16 mouse cellular contexts compared by ENCODE assay signal in genomic region chr2:28794623-28795022, GRCm38 (mm10). TPM values are rescaled to one million over a fixed set of nuclear protein-coding genes. Genes with fewer than 3 reads are reported as not detected.
DNase-seq lines count a peak whose midpoint lies in the region; ATAC-seq and TF ChIP-seq lines count a peak whose summit lies in the region.
"Had no signal": no experiment of that assay in that cellular context is flagged by ENCODE, and none has a peak within 500 bp of the region (broad histone marks: within the 10 kb centered on the region; RNA-seq: fewer than 3 reads in every experiment).

No protein-coding gene starts in this region.

- H3K36me3 ChIP-seq in liver, adult 2 months (ENCODE audit: control insufficient read depth, insufficient read depth, low read length) = no peaks in the 10 kb centered on the region
- H3K36me3 ChIP-seq: embryonic facial prominence, embryonic 13.5 days; heart, embryonic 13.5 days; kidney, embryonic 15.5 days; limb, embryonic 12.5 days; lung, embryonic 15.5 days had no signal

- peak; percentile 8; the same call in 1 of the 2 replicates for TF ChIP-seq CTCF in liver, adult 2 months (IDR thresholded peaks at IDR 0.05; ENCODE audit: low read depth, low read length)
- TF ChIP-seq CTCF in bone marrow macrophage, adult 2 months (IDR thresholded peaks at IDR 0.05; ENCODE audit: low read depth, low read length) = peak; percentile 57; the same call in 1 of the 2 replicates

- no peak overlapping the region for H3K4me3 ChIP-seq in liver, adult 2 months (ENCODE audit: insufficient read depth, low read depth, low read length)
- no peak overlapping the region for H3K4me3 ChIP-seq in bone marrow macrophage, adult 2 months (ENCODE audit: insufficient read depth, low read length)
- H3K4me3 ChIP-seq: embryonic facial prominence, embryonic 13.5 days; heart, embryonic 13.5 days; kidney, embryonic 15.5 days; limb, embryonic 12.5 days; lung, embryonic 15.5 days had no signal

- no peaks in the 10 kb centered on the region for H3K79me2 ChIP-seq in liver, adult 2 months (ENCODE audit: control insufficient read depth, insufficient read depth, low read length)

- no peak for DNase-seq in liver, adult 2 months (ENCODE audit: extremely low read depth, low read depth, low spot score)
- DNase-seq in liver = no peak
- peak; percentile 32 for DNase-seq in thymus, postnatal 4 days
- no peak for DNase-seq in thymus, postnatal 10 days (ENCODE audit: low spot score in 2 of 2)
- DNase-seq in urinary bladder, postnatal 25 days (ENCODE audit: low spot score) = no peak
- DNase-seq: adrenal gland, postnatal 25 days; cerebellum, adult 9-11 months; heart, postnatal 4 days had no signal

- H3K27ac ChIP-seq in liver, adult 2 months (replicated peaks; ENCODE audit: insufficient read depth, low read depth, low read length) = no peak overlapping the region
- H3K27ac ChIP-seq in bone marrow macrophage, adult 2 months (ENCODE audit: insufficient read depth, low read depth, low read length) = no peak overlapping the region
- H3K27ac ChIP-seq: embryonic facial prominence, embryonic 13.5 days; heart, embryonic 13.5 days; kidney, embryonic 15.5 days; limb, embryonic 12.5 days; lung, embryonic 15.5 days had no signal

- no peaks in the 10 kb centered on the region; the same call in 1 of the 2 replicates for H3K4me1 ChIP-seq in liver, adult 2 months (ENCODE audit: control insufficient read depth, insufficient read depth, low read length)
- peaks cover 18% of the 10 kb centered on the region for H3K4me1 ChIP-seq in bone marrow macrophage, adult 2 months (ENCODE audit: control insufficient read depth, insufficient read depth, low read length)

- H3K9ac ChIP-seq in liver, adult 2 months (ENCODE audit: low read depth, low read length) = no peak overlapping the region
- H3K9ac ChIP-seq: embryonic facial prominence, embryonic 13.5 days; heart, embryonic 13.5 days; kidney, embryonic 15.5 days; limb, embryonic 12.5 days; lung, embryonic 15.5 days had no signal

- no peaks in the 10 kb centered on the region for H3K27me3 ChIP-seq in liver, adult 2 months (ENCODE audit: control insufficient read depth, insufficient read depth, low read length)
- H3K27me3 ChIP-seq: lung, embryonic 15.5 days had no signal

- no peak for ATAC-seq in CD4-positive, CD25-positive, alpha-beta regulatory T cell, adult 4 months
- ATAC-seq: forebrain, embryonic 16.5 days had no signal

- WGBS in liver, adult 2 months = 80% methylated on average over 5 of the region's 5 CpGs

- TF ChIP-seq POLR2A in liver, adult 2 months (IDR thresholded peaks at IDR 0.05; ENCODE audit: extremely low read depth, insufficient read depth, low read length) = no peak
- no peak for TF ChIP-seq POLR2A in bone marrow macrophage, adult 2 months (IDR thresholded peaks at IDR 0.05; ENCODE audit: borderline replicate concordance, low read depth, low read length)

RNA-seq across cellular contexts. Expression of gene Gtf3c4, which starts 45.5 kb away (rescaled TPM):
- total RNA-seq in liver, adult 2 months (2014; rRNA removed) = 11.0 and 11.4 TPM in 2 replicates
- 4.6 and 5.0 TPM in 2 replicates for polyA plus RNA-seq in liver, adult 2 months (2012; rRNA removed)
- 7.8 and 10.0 TPM in 2 replicates for polyA plus RNA-seq in bone marrow macrophage, adult 2 months (2012; ENCODE audit: insufficient read depth, insufficient read length, missing spikeins)
- polyA plus RNA-seq in CD4-positive, CD25-positive, alpha-beta regulatory T cell, adult 4 months (2017; shearing (Covaris generic)) = 1 to 10 TPM; 3.2 to 3.3 TPM

RNA-seq across cellular contexts. Expression of gene Ddx31, which starts 45.6 kb away (rescaled TPM):
- 3.9 and 4.2 TPM in 2 replicates for total RNA-seq in liver, adult 2 months (2014; rRNA removed)
- polyA plus RNA-seq in liver, adult 2 months (2012; rRNA removed) = 1.9 and 2.5 TPM in 2 replicates
- 7.0 and 10.5 TPM in 2 replicates for polyA plus RNA-seq in bone marrow macrophage, adult 2 months (2012; ENCODE audit: insufficient read depth, insufficient read length, missing spikeins)
- 10 to 100 TPM; 15.3 to 15.9 TPM for polyA plus RNA-seq in CD4-positive, CD25-positive, alpha-beta regulatory T cell, adult 4 months (2017; shearing (Covaris generic))
